Mouse (Mus musculus) right cerebral cortex, postnatal 4 days (tissue): ENCODE data around the gene Ap4s1.
"Not testable (repeated sequence)": the region's sequence is repeated elsewhere in the genome, so short reads cannot be mapped to it uniquely, and the experiment has no call there.

ENCODE experiments used
- DNase-seq: peaks from one replicate; pipeline ENCODE4 v3.0.0-alpha.2; 2022

Ap4s1 gene

GRCm38 (mm10) chr12:51690893-51691844, at the start of gene Ap4s1:
Gene Ap4s1, plus strand, starts transcription at chr12:51691033.
- peak; percentile 64 for DNase-seq

GRCm38 (mm10) chr12:51641871-51642270, 49.0 kb upstream of the Ap4s1 start:
- no peak for DNase-seq

GRCm38 (mm10) chr12:51649401-51649800, 41.4 kb upstream of the Ap4s1 start:
- DNase-seq = not testable (repeated sequence)

- DNase-seq = no peak
Measured at GRCm38 (mm10) chr12:51655944-51656465, 34.8 kb upstream of the Ap4s1 start.

- DNase-seq = no peak
Measured at GRCm38 (mm10) chr12:51663011-51663410, 27.8 kb upstream of the Ap4s1 start.

GRCm38 (mm10) chr12:51663908-51664307, 26.9 kb upstream of the Ap4s1 start:
- DNase-seq = no peak

GRCm38 (mm10) chr12:51666708-51667430, 24.0 kb upstream of the Ap4s1 start:
- no peak for DNase-seq

- no peak for DNase-seq
Measured at GRCm38 (mm10) chr12:51671231-51671891, 19.5 kb upstream of the Ap4s1 start.

- DNase-seq = no peak
Measured at GRCm38 (mm10) chr12:51673270-51673669, 17.6 kb upstream of the Ap4s1 start.

GRCm38 (mm10) chr12:51676442-51676841, 14.4 kb upstream of the Ap4s1 start:
- no peak for DNase-seq

GRCm38 (mm10) chr12:51678844-51679243, 12.0 kb upstream of the Ap4s1 start:
- DNase-seq = no peak

GRCm38 (mm10) chr12:51688546-51688945, 2.3 kb upstream of the Ap4s1 start:
- no peak for DNase-seq

GRCm38 (mm10) chr12:51691845-51692632, 1.2 kb downstream of the Ap4s1 start, which contains the start of gene Strn3:
Gene Strn3, minus strand, starts transcription at chr12:51691897.
- peak; percentile 92 for DNase-seq

GRCm38 (mm10) chr12:51692870-51693269, 2.0 kb downstream of the Ap4s1 start:
- not testable (repeated sequence) for DNase-seq

- no peak for DNase-seq
Measured at GRCm38 (mm10) chr12:51693419-51693818, 2.6 kb downstream of the Ap4s1 start.

- DNase-seq = no peak
Measured at GRCm38 (mm10) chr12:51694096-51694495, 3.3 kb downstream of the Ap4s1 start.

- no peak for DNase-seq
Measured at GRCm38 (mm10) chr12:51694966-51695365, 4.1 kb downstream of the Ap4s1 start.

- DNase-seq = no peak
Measured at GRCm38 (mm10) chr12:51696157-51696556, 5.3 kb downstream of the Ap4s1 start.

GRCm38 (mm10) chr12:51699623-51700393, 9.0 kb downstream of the Ap4s1 start:
- no peak for DNase-seq

- no peak for DNase-seq
Measured at GRCm38 (mm10) chr12:51701723-51702122, 10.9 kb downstream of the Ap4s1 start.

- DNase-seq = no peak
Measured at GRCm38 (mm10) chr12:51703859-51704258, 13.0 kb downstream of the Ap4s1 start.
